Mouse (Mus musculus): ENCODE results near the gene Scaf8.

GRCm38 (mm10) chr17:3128716-3129115 is 13.9 kb downstream of the Scaf8 start:
- TF ChIP-seq POLR2A (IDR thresholded peaks at IDR 0.05; ENCODE audit: control insufficient read depth in 1 of 2, insufficient read depth in 1 of 2, low read depth in 1 of 2, low read length in 2 of 2, poor library complexity in 1 of 2): no peak
- no peak for TF ChIP-seq SIN3A (IDR thresholded peaks at IDR 0.05; ENCODE audit: low read length)
- TF ChIP-seq TAL1 (IDR thresholded peaks at IDR 0.05; ENCODE audit: low read length): no peak
- no peak for TF ChIP-seq POLR2AphosphoS2 (IDR thresholded peaks at IDR 0.05; ENCODE audit: low read length)
- no peak for TF ChIP-seq CTCF (IDR thresholded peaks at IDR 0.05 in 2 of 3, conservative IDR thresholded peaks at IDR 0.05 in 1 of 3; ENCODE audit: control insufficient read depth in 1 of 3, insufficient read depth in 1 of 3, low read depth in 2 of 3, low read length in 3 of 3, poor library complexity in 1 of 3, severe bottlenecking in 1 of 3)
- TF ChIP-seq NELFE (IDR thresholded peaks at IDR 0.05; ENCODE audit: low read depth, low read length): no peak
- TF ChIP-seq EP300 (IDR thresholded peaks at IDR 0.05; ENCODE audit: low read depth in 1 of 2, low read length in 2 of 2): no peak
- TF ChIP-seq RCOR1 (IDR thresholded peaks at IDR 0.05; ENCODE audit: low read depth, low read length): no peak
